Mouse (Mus musculus) cerebellum, adult 9-11 months (tissue): Measurements from ENCODE around the gene Nudt22.

ENCODE experiments used
- DNase-seq: peaks from one replicate; pipeline ENCODE4 v3.0.0; 2022

Gene Nudt22

DNA sequence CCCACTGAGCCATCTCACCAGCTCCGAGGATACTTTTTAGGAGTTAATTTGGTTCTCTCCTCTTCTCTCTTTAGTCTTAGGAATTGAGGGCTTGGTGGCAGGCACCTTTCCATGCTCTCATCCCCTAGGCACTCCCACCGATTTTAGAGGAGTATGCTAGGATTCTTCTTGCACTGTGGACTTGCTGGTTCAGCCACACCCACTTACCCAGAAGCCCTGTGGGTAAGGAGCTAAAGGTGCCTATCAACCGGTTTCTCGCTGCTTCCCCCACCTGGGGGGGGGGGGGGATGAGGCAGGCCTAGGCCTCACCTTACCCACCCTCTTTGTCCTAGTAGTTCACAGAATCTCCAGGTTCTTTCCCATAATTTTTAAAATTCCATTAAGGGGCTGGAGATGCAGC lies 48.2 kb downstream of the Nudt22 start:
- DNase-seq: no peak

DNA sequence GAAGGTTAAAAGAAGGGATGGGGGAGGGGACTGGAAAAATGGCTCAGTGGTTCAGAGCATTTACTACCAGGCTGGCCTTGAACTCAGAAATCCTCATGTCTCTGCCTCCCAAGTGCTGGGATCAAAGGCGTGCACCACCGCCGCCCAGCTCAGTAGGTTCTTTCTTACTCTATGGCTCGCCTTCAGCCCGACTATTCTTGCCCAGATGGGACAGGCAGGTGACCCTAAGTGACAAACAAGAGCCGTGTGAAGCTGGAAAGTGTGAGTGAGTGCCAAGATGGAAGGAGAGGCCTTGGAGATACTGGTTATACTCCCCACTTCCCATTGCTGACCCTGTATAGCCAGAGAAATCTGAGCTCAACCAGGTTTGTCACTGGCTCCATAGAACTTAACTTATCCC lies 52.2 kb downstream of the Nudt22 start:
- peak; percentile 61 for DNase-seq
